In genomic region chr6:120475288-120475687, GRCm38 (mm10) we compare ENCODE assay signal across 24 mouse cellular contexts. TPM values are rescaled to one million over a fixed set of nuclear protein-coding genes. Genes with fewer than 3 reads are reported as not detected.
A peak's percentile ranks its signal among the peaks of the same experiment; 100 is the strongest.
DNase-seq lines count a peak whose midpoint lies in the region; ATAC-seq and TF ChIP-seq lines count a peak whose summit lies in the region.
"Had no signal": no experiment of that assay in that cellular context is flagged by ENCODE, and none has a peak within 500 bp of the region (broad histone marks: within the 10 kb centered on the region; RNA-seq: fewer than 3 reads in every experiment).

No protein-coding gene starts in this region.

- H3K4me3 ChIP-seq in kidney, adult 2 months (ENCODE audit: insufficient read depth, low read depth, low read length): no peak overlapping the region
- H3K4me3 ChIP-seq in kidney, embryonic 16.5 days (ENCODE audit: low read length): no peak overlapping the region
- no peak overlapping the region for H3K4me3 ChIP-seq in lung, embryonic 16.5 days (ENCODE audit: low read length)
- no peak overlapping the region for H3K4me3 ChIP-seq in liver, embryonic 16.5 days (ENCODE audit: low read depth, low read length)
- H3K4me3 ChIP-seq: embryonic facial prominence, embryonic 15.5 days; heart, embryonic 12.5 days; hindbrain, embryonic 10.5 days; left cerebral cortex, adult 2 months; megakaryocyte, embryonic 14.5 days; midbrain, embryonic 13.5 days had no signal

- peak; percentile 79 for DNase-seq in kidney, adult 2 months
- no peak for DNase-seq in lung, postnatal 14 days
- no peak for DNase-seq in cerebellum, postnatal 14 days
- no peak for DNase-seq in frontal cortex, postnatal 25 days (ENCODE audit: low spot score in 2 of 2)
- DNase-seq: adrenal gland, postnatal 25 days; cerebellum, adult 8-10 months; gastrocnemius, postnatal 25 days; heart, adult 18-20 months; heart, postnatal 10 days; layer of hippocampus, adult 9-11 months; right cerebral cortex, postnatal 14 days; thymus, postnatal 25 days had no signal

- no peaks in the 10 kb centered on the region for H3K9me3 ChIP-seq in kidney, embryonic 16.5 days (ENCODE audit: low read length)
- no peaks in the 10 kb centered on the region for H3K9me3 ChIP-seq in lung, embryonic 16.5 days (ENCODE audit: control insufficient read depth, low read length)
- no peaks in the 10 kb centered on the region for H3K9me3 ChIP-seq in liver, embryonic 16.5 days (replicated peaks; ENCODE audit: control insufficient read depth, low read length)
- H3K9me3 ChIP-seq: embryonic facial prominence, embryonic 15.5 days; heart, embryonic 12.5 days; hindbrain, embryonic 10.5 days; megakaryocyte, embryonic 14.5 days; midbrain, embryonic 13.5 days had no signal

- no peaks in the 10 kb centered on the region for H3K27me3 ChIP-seq in kidney, adult 2 months (replicated peaks; ENCODE audit: control insufficient read depth, insufficient read depth, low read length)
- H3K27me3 ChIP-seq in kidney, embryonic 16.5 days (ENCODE audit: insufficient read depth, low read length): no peaks in the 10 kb centered on the region
- H3K27me3 ChIP-seq in lung, embryonic 16.5 days (ENCODE audit: control insufficient read depth, insufficient read depth, low read depth, low read length): no peaks in the 10 kb centered on the region
- H3K27me3 ChIP-seq in liver, embryonic 16.5 days (ENCODE audit: control insufficient read depth, insufficient read depth, low read depth, low read length): no peaks in the 10 kb centered on the region
- H3K27me3 ChIP-seq: embryonic facial prominence, embryonic 15.5 days; heart, embryonic 12.5 days; midbrain, embryonic 13.5 days had no signal

- no peak for TF ChIP-seq CTCF in kidney, adult 2 months (conservative IDR thresholded peaks at IDR 0.05; ENCODE audit: insufficient read depth, insufficient read length, low read depth, low read length)

- ATAC-seq in kidney, embryonic 16.5 days (ENCODE audit: low FRiP score, low TSS enrichment): no peak
- peak; percentile 51 for ATAC-seq in lung, embryonic 16.5 days (ENCODE audit: low read depth)
- peak; percentile 83 for ATAC-seq in liver, embryonic 16.5 days (ENCODE audit: low read depth)
- ATAC-seq: forebrain, embryonic 16.5 days; hindbrain, postnatal 0 days; midbrain, embryonic 13.5 days had no signal

- no peak overlapping the region for H3K4me2 ChIP-seq in kidney, embryonic 16.5 days (replicated peaks; ENCODE audit: low read depth, low read length)
- H3K4me2 ChIP-seq in lung, embryonic 16.5 days (ENCODE audit: low read depth, low read length): no peak overlapping the region
- H3K4me2 ChIP-seq in liver, embryonic 16.5 days (ENCODE audit: low read depth, low read length): no peak overlapping the region
- H3K4me2 ChIP-seq: embryonic facial prominence, embryonic 15.5 days; heart, embryonic 12.5 days; midbrain, embryonic 13.5 days had no signal

- H3K4me1 ChIP-seq in kidney, adult 2 months (ENCODE audit: control insufficient read depth, insufficient read depth, low read length): no peaks in the 10 kb centered on the region; the same call in 1 of the 2 replicates
- no peaks in the 10 kb centered on the region for H3K4me1 ChIP-seq in kidney, embryonic 16.5 days (ENCODE audit: insufficient read depth, low read length)
- H3K4me1 ChIP-seq in lung, embryonic 16.5 days (replicated peaks; ENCODE audit: control insufficient read depth, insufficient read depth, low read length): peaks cover 11% of the 10 kb centered on the region
- peaks cover 27% of the 10 kb centered on the region for H3K4me1 ChIP-seq in liver, embryonic 16.5 days (ENCODE audit: control insufficient read depth, low read depth, low read length)

- WGBS in kidney, adult 2 months: 49% methylated on average over 8 of the region's 8 CpGs
- WGBS in kidney, embryonic 16.5 days: 65% methylated on average over 8 of the region's 8 CpGs
- 54% methylated on average over 8 of the region's 8 CpGs for WGBS in lung, embryonic 16.5 days
- WGBS in liver, embryonic 16.5 days (ENCODE audit: insufficient replicate concordance): 70% methylated on average over 8 of the region's 8 CpGs

- no peak overlapping the region for H3K9ac ChIP-seq in kidney, embryonic 16.5 days (replicated peaks; ENCODE audit: low read length)
- H3K9ac ChIP-seq in lung, embryonic 16.5 days (ENCODE audit: low read length): no peak overlapping the region
- no peak overlapping the region for H3K9ac ChIP-seq in liver, embryonic 16.5 days (ENCODE audit: low read depth, low read length)
- H3K9ac ChIP-seq: embryonic facial prominence, embryonic 15.5 days; heart, embryonic 12.5 days; midbrain, embryonic 13.5 days had no signal

- TF ChIP-seq POLR2A in kidney, adult 2 months (IDR thresholded peaks at IDR 0.05; ENCODE audit: low read depth, low read length): no peak

- no peaks in the 10 kb centered on the region for H3K36me3 ChIP-seq in kidney, adult 2 months (ENCODE audit: control insufficient read depth, insufficient read depth, low read length)
- no peaks in the 10 kb centered on the region for H3K36me3 ChIP-seq in kidney, embryonic 16.5 days (ENCODE audit: insufficient read depth, low read length)
- no peaks in the 10 kb centered on the region for H3K36me3 ChIP-seq in lung, embryonic 16.5 days (ENCODE audit: control insufficient read depth, insufficient read depth, low read length)
- H3K36me3 ChIP-seq in liver, embryonic 16.5 days (ENCODE audit: control insufficient read depth, insufficient read depth): peaks cover 5% of the 10 kb centered on the region
- H3K36me3 ChIP-seq: heart, embryonic 12.5 days; midbrain, embryonic 13.5 days had no signal

- H3K27ac ChIP-seq in kidney, adult 2 months (ENCODE audit: insufficient read depth, low read depth, low read length): no peak overlapping the region
- H3K27ac ChIP-seq in kidney, embryonic 16.5 days (ENCODE audit: low read length): no peak overlapping the region
- no peak overlapping the region for H3K27ac ChIP-seq in lung, embryonic 16.5 days (ENCODE audit: low read length)
- H3K27ac ChIP-seq in liver, embryonic 16.5 days (ENCODE audit: low read length): peak overlapping the region; percentile 45; the same call in 1 of the 2 replicates
- H3K27ac ChIP-seq: embryonic facial prominence, embryonic 15.5 days; hindbrain, embryonic 10.5 days; hindbrain, postnatal 0 days; kidney, postnatal 0 days; left cerebral cortex, adult 2 months; midbrain, embryonic 13.5 days had no signal

RNA-seq across cellular contexts. Expression of gene Il17ra, which starts 12.2 kb away (rescaled TPM):
- polyA plus RNA-seq in kidney, adult 2 months (2012; rRNA removed): 36.1 and 37.2 TPM in 2 replicates
- polyA plus RNA-seq in kidney, embryonic 16.5 days (2015; fragmentation: Nextera tagmentation; extraction: Ambion mirVana): 4.6 and 5.1 TPM in 2 replicates
- polyA plus RNA-seq in lung, embryonic 16.5 days (2015; fragmentation: Nextera tagmentation; extraction: Ambion mirVana): 8.6 and 8.9 TPM in 2 replicates
- 11.4 and 13.0 TPM in 2 replicates for polyA plus RNA-seq in liver, embryonic 16.5 days (2015; fragmentation: Nextera tagmentation; extraction: Ambion mirVana)

RNA-seq across cellular contexts. Expression of gene Tmem121b, which starts 18.3 kb away (rescaled TPM):
- polyA plus RNA-seq in kidney, adult 2 months (2012; rRNA removed): 0.01 and 0.05 TPM in 2 replicates
- 0.04 TPM in 2 replicates for polyA plus RNA-seq in kidney, embryonic 16.5 days (2015; fragmentation: Nextera tagmentation; extraction: Ambion mirVana)
- polyA plus RNA-seq in lung, embryonic 16.5 days (2015; fragmentation: Nextera tagmentation; extraction: Ambion mirVana): 0.10 and 0.14 TPM in 2 replicates
- not detected in 2 replicates for polyA plus RNA-seq in liver, embryonic 16.5 days (2015; fragmentation: Nextera tagmentation; extraction: Ambion mirVana)

RNA-seq across cellular contexts. Expression of gene Hdhd5, which starts 55.8 kb away (rescaled TPM):
- polyA plus RNA-seq in kidney, adult 2 months (2012; rRNA removed): 36.0 and 36.1 TPM in 2 replicates
- 22.1 and 23.6 TPM in 2 replicates for polyA plus RNA-seq in kidney, embryonic 16.5 days (2015; fragmentation: Nextera tagmentation; extraction: Ambion mirVana)
- 16.4 and 16.7 TPM in 2 replicates for polyA plus RNA-seq in lung, embryonic 16.5 days (2015; fragmentation: Nextera tagmentation; extraction: Ambion mirVana)
- polyA plus RNA-seq in liver, embryonic 16.5 days (2015; fragmentation: Nextera tagmentation; extraction: Ambion mirVana): 8.9 and 9.5 TPM in 2 replicates
